Mouse (Mus musculus) cerebellum, adult 2 months (tissue): Measurements from ENCODE around the gene Irf4.

Source experiments
- CTCF ChIP-seq: fragments of 200-500 bp; IDR thresholded peaks from 2 replicates; pipeline ENCODE4 v1.5.1; 2011; ENCODE audit warnings: low read depth, mild to moderate bottlenecking, control low read depth, low read length, moderate library complexity, borderline replicate concordance; ENCODE audit not compliant: insufficient read depth
- POLR2A ChIP-seq: fragments of 200-500 bp; IDR thresholded peaks from 2 replicates; pipeline ENCODE4 v1.6.1; 2011; ENCODE audit warnings: low read length, control low read depth, borderline replicate concordance; ENCODE audit not compliant: insufficient read depth

DNA sequence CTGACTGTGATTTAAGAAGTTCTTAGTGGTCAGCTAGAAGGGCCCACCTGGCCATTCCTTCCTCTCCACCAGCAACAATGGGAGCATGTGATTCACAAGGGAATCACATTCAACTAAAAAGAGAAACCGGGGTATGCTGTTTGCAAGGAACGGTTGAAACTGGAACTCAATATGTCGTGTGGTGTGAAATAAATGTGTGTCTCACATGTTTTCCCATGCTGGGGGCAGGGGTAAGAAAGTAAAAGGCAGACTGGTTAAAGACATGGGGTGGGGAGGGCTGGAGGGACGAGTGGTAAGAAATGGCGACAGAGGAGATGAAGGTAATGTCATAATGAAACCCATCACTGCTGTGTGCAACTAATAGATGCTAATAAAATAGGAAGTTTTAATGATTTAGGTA, 2.0 kb upstream of the Irf4 start:
- TF ChIP-seq POLR2A = no peak
- TF ChIP-seq CTCF = no peak
